Mouse (Mus musculus) limb, embryonic 10.5 days (tissue): ENCODE data around the gene Ddx54. TPM values are rescaled to one million over a fixed set of nuclear protein-coding genes. Genes with fewer than 3 reads are reported as not detected.

ENCODE experiments used
- DNase-seq: peaks from one replicate; pipeline ENCODE4 v3.0.0-alpha.2; 2017; ENCODE audit warnings: low spot score
- H3K27ac ChIP-seq: fragments of 300-500 bp; sonication (generic); 2 replicates; pipeline ENCODE4 v1.5.1; 2016; ENCODE audit warnings: mild to moderate bottlenecking
- H3K27me3 ChIP-seq: fragments of 300-500 bp; sonication (generic); 2 replicates; pipeline ENCODE4 v1.6.1; 2016; ENCODE audit warnings: low read depth, mild to moderate bottlenecking; ENCODE audit not compliant: poor library complexity, severe bottlenecking
- H3K36me3 ChIP-seq: fragments of 300-500 bp; sonication (generic); 2 replicates; pipeline ENCODE4 v1.6.1; 2016; ENCODE audit warnings: mild to moderate bottlenecking, moderate library complexity
- H3K4me1 ChIP-seq: fragments of 300-500 bp; sonication (generic); 2 replicates; pipeline ENCODE4 v1.6.1; 2016
- H3K4me3 ChIP-seq: fragments of 300-500 bp; sonication (generic); 2 replicates; pipeline ENCODE4 v1.5.1; 2016; ENCODE audit warnings: mild to moderate bottlenecking, moderate library complexity
- H3K9me3 ChIP-seq: fragments of 300-500 bp; sonication (generic); replicated peaks from 2 replicates; pipeline ENCODE4 v1.6.1; 2016; ENCODE audit warnings: mild to moderate bottlenecking
- WGBS: fragments of 180-500 bp; shearing (Covaris S2); methylation state at CpG from one replicate; pipeline ENCODE4 v1.1.7; 2016; 5-methylcytosine and 5-hydroxymethylcytosine counted together
- polyA plus RNA-seq: library from polyadenylated mRNA; unstranded; fragments of >200 nt; fragmentation: Nextera tagmentation; extraction: Ambion mirVana; gene quantifications from 2 replicates; pipeline ENCODE4 v1.2.1, GENCODE M21; 2016

Ddx54 gene
- polyA plus RNA-seq, 1 experiment from 2014 or later: 58.1 TPM

DNA sequence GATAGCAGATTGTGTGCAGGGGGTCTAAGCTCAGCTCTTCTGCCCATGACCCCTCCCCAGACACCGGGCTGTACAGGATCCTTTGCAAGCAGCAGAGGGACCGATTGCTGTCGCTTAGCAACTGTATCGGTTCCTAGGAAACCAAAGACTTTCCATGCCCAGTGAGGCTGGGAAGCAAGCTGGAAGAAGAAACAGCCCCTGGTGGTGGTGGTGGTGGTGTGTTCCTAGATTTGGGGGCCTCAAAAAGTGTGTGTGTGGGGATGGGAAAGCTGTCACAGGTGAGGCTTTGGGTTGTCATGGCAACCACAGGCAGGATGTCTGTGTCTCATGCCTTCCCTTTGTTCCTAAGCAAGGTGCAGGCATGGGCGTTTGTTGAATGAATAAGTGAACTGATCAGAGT lies 48.3 kb downstream of the Ddx54 start:
- WGBS: 66% methylated on average over 5 of the region's 5 CpGs

DNA sequence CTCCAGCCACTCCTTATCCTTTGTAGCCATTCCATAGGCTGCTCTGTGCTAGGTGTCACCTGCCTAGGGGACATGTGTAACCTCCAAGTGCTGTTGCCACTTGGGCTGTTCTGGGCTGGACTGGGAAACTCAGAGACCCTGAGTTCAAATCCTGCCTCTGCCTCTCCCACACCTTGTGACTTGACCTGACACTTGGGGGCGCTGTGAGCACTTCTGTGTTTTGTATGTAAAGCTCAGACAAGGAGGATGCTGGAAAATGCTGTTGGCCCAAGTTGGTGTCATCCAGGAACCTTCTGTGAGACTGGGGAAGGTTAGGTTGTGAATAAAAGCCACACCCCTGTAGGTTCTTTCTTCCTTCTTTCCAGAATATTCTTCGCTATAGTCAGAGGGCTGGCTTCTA lies 52.3 kb downstream of the Ddx54 start:
- no peak overlapping the region for H3K27ac ChIP-seq
- H3K9me3 ChIP-seq: no peaks in the 10 kb centered on the region
- H3K36me3 ChIP-seq: no peaks in the 10 kb centered on the region
- H3K4me1 ChIP-seq: peaks cover 6% of the 10 kb centered on the region; the same call in 1 of the 2 replicates
- no peak for DNase-seq
- H3K4me3 ChIP-seq: no peak overlapping the region
- H3K27me3 ChIP-seq: peaks cover 47% of the 10 kb centered on the region
- WGBS: 60% methylated on average over 2 of the region's 2 CpGs

More for the DNA sequence above, 48.3 kb downstream of the Ddx54 start:
- H3K4me1 ChIP-seq: peaks cover under 1% of the 10 kb centered on the region; the same call in 1 of the 2 replicates
- no peak overlapping the region for H3K4me3 ChIP-seq
- H3K27me3 ChIP-seq: peaks cover 19% of the 10 kb centered on the region
- H3K27ac ChIP-seq: no peak overlapping the region
- no peak for DNase-seq
- H3K36me3 ChIP-seq: no peaks in the 10 kb centered on the region
- no peaks in the 10 kb centered on the region for H3K9me3 ChIP-seq

DNA sequence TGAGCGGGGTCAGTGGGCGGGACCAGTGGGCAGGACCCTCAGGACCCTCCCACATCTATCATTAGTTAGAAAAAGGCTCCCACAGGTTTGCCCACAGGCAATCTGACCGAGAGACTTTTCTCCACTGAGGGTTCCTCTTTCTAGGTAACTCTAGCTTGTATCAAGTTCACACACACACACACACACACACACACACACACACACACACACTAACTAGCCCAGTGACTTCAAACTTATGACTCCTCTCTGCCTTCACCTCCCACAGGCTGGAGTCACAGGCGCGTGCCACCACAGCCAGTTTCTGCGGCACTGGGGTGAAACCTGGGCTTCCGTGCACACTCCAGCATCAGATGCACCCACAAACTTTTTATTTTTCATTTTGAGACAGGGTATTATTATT lies 56.2 kb downstream of the Ddx54 start:
- Histone ChIP-seq H3K36me3 (no peaks in the 10 kb centered on the region), H3K4me3 (no peak overlapping the region), H3K9me3 (no peaks in the 10 kb centered on the region), H3K4me1 (peaks cover 6% of the 10 kb centered on the region; the same call in 1 of the 2 replicates), H3K27me3 (peaks cover 34% of the 10 kb centered on the region), H3K27ac (no peak overlapping the region)
- DNase-seq: no peak
- 74% methylated on average over 7 of the region's 7 CpGs for WGBS

DNA sequence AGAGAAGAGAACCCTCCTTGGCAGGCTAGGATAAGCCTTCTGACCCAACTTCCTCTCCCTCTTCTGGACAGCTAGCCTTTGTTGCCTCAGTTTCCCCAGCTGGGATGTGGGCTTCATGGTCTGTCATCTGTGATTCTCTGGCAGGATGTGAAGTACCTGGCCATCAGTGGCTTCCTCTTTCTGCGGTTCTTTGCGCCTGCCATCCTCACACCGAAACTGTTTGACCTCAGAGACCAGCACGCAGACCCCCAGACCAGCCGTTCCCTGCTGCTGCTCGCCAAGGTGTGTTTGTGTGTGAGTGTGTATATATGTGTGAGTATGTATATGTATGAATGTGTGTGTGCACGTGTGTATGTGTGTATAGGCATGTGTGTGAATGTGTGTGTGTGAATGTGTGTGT lies 57.6 kb downstream of the Ddx54 start:
- Histone ChIP-seq H3K27me3 (peaks cover 34% of the 10 kb centered on the region), H3K9me3 (no peaks in the 10 kb centered on the region), H3K36me3 (no peaks in the 10 kb centered on the region), H3K4me1 (peaks cover 14% of the 10 kb centered on the region), H3K27ac (no peak overlapping the region), H3K4me3 (no peak overlapping the region)
- DNase-seq: no peak
- 88% methylated on average over 7 of the region's 7 CpGs for WGBS

DNA sequence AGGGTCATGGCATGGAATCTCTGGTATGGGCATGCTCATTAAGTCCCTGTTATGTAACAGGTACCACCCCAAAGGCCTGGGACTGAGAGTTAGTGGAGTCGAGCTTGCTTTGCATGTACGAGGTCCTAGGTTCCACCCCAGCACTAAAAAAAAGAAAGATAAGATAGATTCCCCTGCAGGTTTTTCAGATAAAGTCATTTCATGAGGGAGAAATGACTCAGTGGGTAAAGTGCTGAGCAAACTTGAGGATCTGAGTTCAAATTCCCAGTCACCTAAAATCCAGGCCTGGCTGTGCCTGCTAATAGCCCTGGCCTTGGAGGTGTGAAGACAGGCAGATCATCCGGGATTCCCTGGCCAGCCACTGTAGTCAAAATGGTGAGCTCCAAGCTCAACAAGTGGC lies 59.3 kb downstream of the Ddx54 start:
- no peaks in the 10 kb centered on the region for H3K36me3 ChIP-seq
- no peak overlapping the region for H3K4me3 ChIP-seq
- no peak overlapping the region for H3K27ac ChIP-seq
- peaks cover 17% of the 10 kb centered on the region for H3K27me3 ChIP-seq
- H3K4me1 ChIP-seq: peaks cover 8% of the 10 kb centered on the region
- H3K9me3 ChIP-seq: no peaks in the 10 kb centered on the region
- DNase-seq: no peak
- 78% methylated on average over 3 of the region's 3 CpGs for WGBS

DNA sequence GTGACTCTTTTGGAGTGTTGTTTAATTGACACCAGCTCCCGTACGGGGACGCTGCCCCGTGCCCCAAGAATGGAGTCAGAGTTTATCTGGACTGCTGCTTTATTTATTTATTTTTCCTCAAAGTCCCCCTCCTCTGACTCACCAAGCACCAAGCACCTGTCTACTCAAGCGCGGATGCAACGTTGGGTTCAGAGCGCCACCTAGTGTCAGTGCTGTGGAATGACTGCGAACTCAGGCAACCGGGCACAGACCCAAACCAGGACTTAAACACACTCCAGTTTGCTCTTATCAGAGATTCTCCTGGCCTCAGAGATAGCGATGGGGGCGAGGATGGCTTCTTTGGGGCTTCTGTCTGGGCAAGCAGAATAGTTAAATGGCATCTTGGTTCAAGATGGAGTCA lies 61.1 kb downstream of the Ddx54 start:
- Histone ChIP-seq H3K36me3 (no peaks in the 10 kb centered on the region), H3K9me3 (no peaks in the 10 kb centered on the region), H3K4me1 (peaks cover 8% of the 10 kb centered on the region), H3K27ac (no peak overlapping the region), H3K27me3 (0 out of 2 replicates have a peak, but pooled peaks cover under 1% of the 10 kb centered on the region), H3K4me3 (no peak overlapping the region)
- peak; percentile 75 for DNase-seq
- WGBS: 8% methylated on average over 12 of the region's 12 CpGs

DNA sequence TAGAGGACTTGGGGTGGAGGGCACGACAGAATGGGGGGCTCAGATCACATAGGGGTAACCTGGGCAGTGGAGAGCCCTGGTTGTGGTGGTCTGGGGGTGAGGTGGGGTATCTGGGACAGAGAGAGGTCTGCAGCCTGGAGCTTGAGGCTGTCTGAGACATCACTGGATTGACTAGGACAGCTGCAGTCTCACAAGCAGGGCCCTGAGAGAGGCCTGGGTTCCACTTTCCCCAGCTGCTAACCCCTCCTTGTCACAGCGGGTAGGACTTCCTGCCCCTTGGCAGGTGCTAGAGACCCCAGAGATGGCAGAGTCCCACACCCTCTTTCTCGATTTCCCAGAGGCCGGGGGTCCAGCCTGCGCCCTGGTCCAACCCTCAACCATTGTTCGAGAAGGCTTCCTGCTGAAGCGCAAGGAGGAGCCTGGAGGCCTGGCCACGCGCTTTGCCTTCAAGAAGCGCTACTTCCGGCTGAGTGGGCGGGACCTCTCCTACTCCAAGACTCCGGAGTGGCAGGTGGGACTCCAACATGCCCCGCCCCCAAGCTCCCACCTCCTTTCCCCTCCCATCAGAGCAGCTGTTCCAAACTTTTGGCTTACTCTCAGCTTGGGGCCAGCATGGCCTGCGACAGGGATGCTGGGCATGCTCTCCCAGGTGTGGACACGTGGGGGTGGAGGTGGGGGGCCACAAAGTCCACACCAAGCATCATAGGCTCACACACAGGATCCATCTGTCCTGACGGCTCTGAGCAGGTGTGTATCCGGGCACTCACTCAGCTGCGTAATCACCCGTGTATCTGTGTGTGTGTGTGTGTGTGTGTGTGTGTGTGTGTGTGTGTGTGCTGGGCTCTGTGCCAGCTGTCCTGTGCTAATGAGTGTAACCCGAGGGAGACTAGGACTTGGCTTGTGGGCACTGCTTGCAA lies 61.9 kb downstream of the Ddx54 start:
- Histone ChIP-seq H3K4me3 (no peak overlapping the region), H3K4me1 (peaks cover 15% of the 10 kb centered on the region), H3K27me3 (no peaks in the 10 kb centered on the region), H3K36me3 (no peaks in the 10 kb centered on the region), H3K9me3 (no peaks in the 10 kb centered on the region), H3K27ac (no peak overlapping the region)
- DNase-seq: no peak
- 38% methylated on average over 20 of the region's 21 CpGs for WGBS

DNA sequence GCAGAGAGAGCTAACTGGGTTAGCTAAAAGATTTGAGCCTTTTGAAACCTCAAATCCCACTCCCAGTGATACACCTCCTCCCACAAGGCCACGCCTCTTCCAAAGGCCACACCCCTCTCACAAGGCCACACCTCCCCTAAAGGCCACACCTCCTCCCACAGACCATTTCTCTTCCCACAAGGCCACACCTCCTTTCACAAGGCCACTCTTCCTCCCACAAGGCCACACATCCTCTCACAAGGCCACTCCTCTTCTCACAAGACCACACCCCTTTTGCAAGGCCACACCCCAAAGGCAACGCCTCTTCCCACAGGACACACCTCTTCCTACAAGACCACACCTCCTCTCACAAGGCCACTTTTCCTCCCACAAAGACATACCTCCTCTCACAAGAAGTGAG lies 65.0 kb downstream of the Ddx54 start:
- H3K4me1 ChIP-seq: peaks cover 34% of the 10 kb centered on the region

More for the DNA sequence above, 65.0 kb downstream of the Ddx54 start:
- no peak for DNase-seq
- H3K27ac ChIP-seq: no peak overlapping the region
- WGBS: 19% methylated on average over 2 of the region's 2 CpGs
- no peaks in the 10 kb centered on the region for H3K36me3 ChIP-seq
- no peak overlapping the region for H3K4me3 ChIP-seq
- H3K9me3 ChIP-seq: no peaks in the 10 kb centered on the region
- peaks cover 21% of the 10 kb centered on the region for H3K27me3 ChIP-seq

Other genes starting within 250 kb of the Ddx54 start
- gene Lhx5, start 181.0 kb upstream of the Ddx54 start, polyA plus RNA-seq: not detected in 2 replicates
- gene Sdsl, start 139.9 kb upstream of the Ddx54 start, polyA plus RNA-seq: 5.2 and 5.6 TPM in 2 replicates
- gene Sds, start 136.2 kb upstream of the Ddx54 start, polyA plus RNA-seq: not detected in 2 replicates
- 41.3 and 43.1 TPM in 2 replicates for gene Plbd2, start 109.1 kb upstream of the Ddx54 start, polyA plus RNA-seq
- 3.7 and 4.4 TPM in 2 replicates for gene Slc8b1, start 101.6 kb upstream of the Ddx54 start, polyA plus RNA-seq
- gene Tpcn1, start 24.1 kb upstream of the Ddx54 start, polyA plus RNA-seq: 12.3 and 13.2 TPM in 2 replicates
- gene Iqcd, start 23.7 kb upstream of the Ddx54 start, polyA plus RNA-seq: 0.30 and 0.41 TPM in 2 replicates
- 17.5 and 19.5 TPM in 2 replicates for gene Rita1, start 150 bp upstream of the Ddx54 start, polyA plus RNA-seq
- gene Cfap73, start 21.5 kb downstream of the Ddx54 start, polyA plus RNA-seq: not detected in 2 replicates
- gene Rasal1, start 36.1 kb downstream of the Ddx54 start, polyA plus RNA-seq: 0.13 and 0.36 TPM in 2 replicates
- 0.84 and 1.7 TPM in 2 replicates for gene Dtx1, start 99.2 kb downstream of the Ddx54 start, polyA plus RNA-seq
- not detected in 2 replicates for gene Oas2, start 137.1 kb downstream of the Ddx54 start, polyA plus RNA-seq
- gene Oas3, start 164.9 kb downstream of the Ddx54 start, polyA plus RNA-seq: 0.14 TPM in 1 of 2 replicates, not detected in the other
- not detected in 2 replicates for gene Oas1e, start 182.8 kb downstream of the Ddx54 start, polyA plus RNA-seq
- gene Oas1c, start 199.8 kb downstream of the Ddx54 start, polyA plus RNA-seq: 0.23 and 0.43 TPM in 2 replicates
- not detected in 2 replicates for gene Oas1f, start 234.6 kb downstream of the Ddx54 start, polyA plus RNA-seq
- gene Oas1h, start 248.7 kb downstream of the Ddx54 start, polyA plus RNA-seq: not detected in 2 replicates